Mouse (Mus musculus) lung, adult 2 months (tissue): Measurements from ENCODE around the gene Ralgapb.

ENCODE experiments used
- CTCF ChIP-seq: fragments of 200-500 bp; IDR thresholded peaks from 2 replicates; pipeline ENCODE4 v1.5.1; 2011; ENCODE audit warnings: mild to moderate bottlenecking, low read length, control low read depth; ENCODE audit not compliant: insufficient read depth
- POLR2A ChIP-seq: fragments of 200-500 bp; IDR thresholded peaks from 2 replicates; pipeline ENCODE4 v1.6.1; 2011; ENCODE audit warnings: low read depth, mild to moderate bottlenecking, control low read depth, low read length, borderline replicate concordance; ENCODE audit errors: extremely low read depth

GRCm38 (mm10) chr2:158375443-158376122, 34.1 kb upstream of the Ralgapb start, which contains the start of gene Snhg11:
- TF ChIP-seq CTCF (peak; percentile 54), POLR2A (peak; percentile 48; the same call in 1 of the 2 replicates)
